Mouse (Mus musculus) kidney, adult 2 months (tissue): ENCODE measurements around the gene Psmb8.

ENCODE experiments used
- CTCF ChIP-seq: fragments of 200-500 bp; conservative IDR thresholded peaks from 2 replicates; pipeline ENCODE4 v1.5.1; 2011; ENCODE audit warnings: low read depth, mild to moderate bottlenecking, control low read depth, low read length, moderate library complexity, mixed read lengths; ENCODE audit not compliant: insufficient read depth, insufficient read length
- POLR2A ChIP-seq: fragments of 200-500 bp; IDR thresholded peaks from one replicate; pipeline ENCODE4 v1.6.1; 2011; ENCODE audit warnings: low read depth, low read length, control low read depth

DNA sequence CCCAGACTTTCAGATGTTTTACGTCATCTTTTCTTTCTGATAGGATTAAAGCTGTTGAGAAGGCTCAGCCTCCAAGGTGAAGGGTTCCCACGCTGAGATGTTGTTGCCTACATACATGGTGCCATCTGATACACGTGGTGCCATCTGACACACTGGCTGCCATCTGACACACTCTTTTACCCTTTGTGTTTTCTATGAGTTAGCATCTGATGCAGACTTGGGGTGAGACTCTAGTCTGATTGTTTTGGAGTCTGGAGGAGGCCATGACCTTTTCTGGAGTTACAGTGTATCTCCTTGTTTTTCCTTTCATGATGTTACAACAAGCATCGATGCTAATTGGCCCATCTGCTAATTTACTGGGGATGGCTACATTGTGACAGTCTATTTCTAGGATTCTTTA, 47.1 kb downstream of the Psmb8 start:
- TF ChIP-seq CTCF = no peak
- no peak for TF ChIP-seq POLR2A
